Mouse (Mus musculus): ENCODE data around the gene Cxcr1. TPM values are rescaled to one million over a fixed set of nuclear protein-coding genes. Genes with fewer than 3 reads are reported as not detected.
"Not testable (repeated sequence)": the region's sequence is repeated elsewhere in the genome, so short reads cannot be mapped to it uniquely, and the experiment has no call there.

Cxcr1 gene
- total RNA-seq, 2 experiments from 2014 or later: not detected

- DNase-seq (ENCODE audit: low spot score in 2 of 2): no peak
These were observed 2.4 kb upstream of the Cxcr1 start for GRCm38 (mm10) chr1:74196621-74197419.

GRCm38 (mm10) chr1:74195961-74196360 is 1.5 kb upstream of the Cxcr1 start:
- no peak for DNase-seq (ENCODE audit: low spot score in 2 of 2)

GRCm38 (mm10) chr1:74192711-74193110 is 1.7 kb downstream of the Cxcr1 start:
- no peak for DNase-seq (ENCODE audit: low spot score in 2 of 2)

- DNase-seq (ENCODE audit: low spot score in 2 of 2): no peak
These were observed 4.0 kb downstream of the Cxcr1 start for GRCm38 (mm10) chr1:74190471-74190870.

- no peak for DNase-seq (ENCODE audit: low spot score in 2 of 2)
These were observed 11.4 kb downstream of the Cxcr1 start for GRCm38 (mm10) chr1:74183006-74183405.

GRCm38 (mm10) chr1:74181462-74181861 is 13.0 kb downstream of the Cxcr1 start:
- no peak for DNase-seq (ENCODE audit: low spot score in 2 of 2)

- DNase-seq (ENCODE audit: low spot score in 2 of 2): no peak
These were observed 14.6 kb downstream of the Cxcr1 start for GRCm38 (mm10) chr1:74179624-74180408.

GRCm38 (mm10) chr1:74178618-74179017 is 15.8 kb downstream of the Cxcr1 start:
- DNase-seq (ENCODE audit: low spot score in 2 of 2): no peak

- no peak for DNase-seq (ENCODE audit: low spot score in 2 of 2)
These were observed 18.7 kb downstream of the Cxcr1 start for GRCm38 (mm10) chr1:74175731-74176130.

GRCm38 (mm10) chr1:74172722-74173121 is 21.7 kb downstream of the Cxcr1 start:
- DNase-seq (ENCODE audit: low spot score in 2 of 2): no peak

- DNase-seq (ENCODE audit: low spot score in 2 of 2): no peak
These were observed 24.7 kb downstream of the Cxcr1 start for GRCm38 (mm10) chr1:74169721-74170120.

GRCm38 (mm10) chr1:74167136-74167535 is 27.3 kb downstream of the Cxcr1 start:
- DNase-seq (ENCODE audit: low spot score in 2 of 2): no peak

- DNase-seq (ENCODE audit: low spot score in 2 of 2): no peak
These were observed 34.4 kb downstream of the Cxcr1 start for GRCm38 (mm10) chr1:74160036-74160435.

- not testable (repeated sequence) for DNase-seq (ENCODE audit: low spot score in 2 of 2)
These were observed 34.8 kb downstream of the Cxcr1 start for GRCm38 (mm10) chr1:74159613-74160012.

GRCm38 (mm10) chr1:74156381-74156910 is 38.0 kb downstream of the Cxcr1 start:
- DNase-seq (ENCODE audit: low spot score in 2 of 2): no peak

GRCm38 (mm10) chr1:74155435-74156012 is 38.9 kb downstream of the Cxcr1 start:
- DNase-seq (ENCODE audit: low spot score in 2 of 2): no peak

- DNase-seq (ENCODE audit: low spot score in 2 of 2): no peak
These were observed 40.8 kb downstream of the Cxcr1 start, which contains the start of gene Cxcr2 for GRCm38 (mm10) chr1:74153461-74154184. Gene Cxcr2 (plus strand): TSS chr1:74153989.

- no peak for DNase-seq (ENCODE audit: low spot score in 2 of 2)
These were observed 43.3 kb downstream of the Cxcr1 start for GRCm38 (mm10) chr1:74151091-74151490.

- no peak for DNase-seq (ENCODE audit: low spot score in 2 of 2)
These were observed 44.3 kb downstream of the Cxcr1 start for GRCm38 (mm10) chr1:74150101-74150500.

- DNase-seq (ENCODE audit: low spot score in 2 of 2): no peak
These were observed 45.1 kb downstream of the Cxcr1 start for GRCm38 (mm10) chr1:74149106-74149885.

All from left cerebral cortex, adult 18-20 months (tissue).